Mouse (Mus musculus) CD4-positive, CD25-positive, alpha-beta regulatory T cell, adult 2 months (primary cell): ENCODE results near the gene Ttyh2.
A peak's percentile ranks its signal among the peaks of the same experiment; 100 is the strongest.

ENCODE experiments used
- DNase-seq: peaks from one replicate; pipeline ENCODE4 v3.0.0-alpha.2; 2012; ENCODE audit warnings: low read depth, low spot score

The Ttyh2 gene

GRCm38 (mm10) chr11:114711393-114711792 is 36.2 kb downstream of the Ttyh2 start:
- no peak for DNase-seq

- no peak for DNase-seq
These were observed 36.6 kb downstream of the Ttyh2 start for GRCm38 (mm10) chr11:114711861-114712260.

GRCm38 (mm10) chr11:114714526-114714925 is 39.3 kb downstream of the Ttyh2 start:
- no peak for DNase-seq

DNA sequence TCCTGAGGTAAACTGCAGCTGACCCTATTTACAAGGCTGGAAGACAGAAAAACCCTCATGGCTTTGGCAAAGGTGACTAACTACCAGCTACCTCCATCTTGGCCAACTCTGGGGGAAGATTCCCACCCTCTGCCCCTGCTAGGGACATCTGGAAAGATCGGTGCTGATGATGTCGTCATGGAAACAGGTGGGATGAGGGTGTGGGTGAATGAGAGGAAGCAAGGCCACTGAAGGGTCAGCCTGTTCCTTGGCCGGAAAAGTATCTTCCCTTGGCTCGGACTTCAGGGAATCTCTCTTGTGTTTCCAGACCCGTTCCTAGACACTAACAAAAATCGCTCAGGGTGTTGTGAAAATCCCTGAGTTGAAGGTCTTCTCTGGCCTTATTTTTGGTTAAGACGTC is 40.3 kb downstream of the Ttyh2 start:
- DNase-seq, result no peak

DNA sequence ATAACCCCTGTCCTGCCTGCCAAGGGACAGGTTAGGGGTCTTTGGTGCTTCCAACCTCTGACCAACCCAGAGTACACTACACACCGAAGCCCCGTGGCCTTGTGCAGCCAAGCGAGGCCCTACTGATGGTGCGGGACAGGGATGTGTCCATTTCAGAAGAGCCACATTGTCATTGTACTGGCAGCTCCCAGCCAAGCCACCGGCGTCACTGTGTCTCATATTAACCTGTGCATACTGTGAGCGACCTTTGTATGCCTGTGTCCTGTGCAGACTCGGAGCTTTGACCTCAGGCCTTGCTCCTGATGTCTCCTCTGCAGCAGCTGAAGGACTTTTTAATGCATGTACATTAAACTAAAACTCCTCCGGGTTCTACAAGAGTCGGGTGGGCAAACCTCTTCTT is 45.3 kb downstream of the Ttyh2 start:
- DNase-seq, result no peak

DNA sequence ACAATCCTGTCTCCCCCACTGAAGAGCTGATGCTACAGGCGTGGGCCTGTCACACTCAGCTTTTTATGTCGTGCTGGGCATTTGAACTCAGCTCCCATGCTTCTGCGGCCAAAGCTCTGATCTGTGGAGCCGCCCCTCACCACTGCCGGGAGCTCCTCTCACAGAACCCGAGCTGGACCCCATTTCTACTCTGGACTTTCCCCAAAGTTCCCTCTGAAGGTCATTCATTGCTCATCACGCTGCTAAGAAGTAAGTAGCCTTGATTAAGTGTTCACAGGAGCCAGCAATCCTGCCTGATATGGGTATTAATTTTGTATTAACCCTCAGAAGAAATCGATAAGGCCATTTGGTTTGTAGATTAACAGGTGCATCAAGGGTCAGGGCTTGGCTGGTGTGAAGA is 47.2 kb downstream of the Ttyh2 start:
- no peak for DNase-seq

GRCm38 (mm10) chr11:114723030-114723429 is 47.8 kb downstream of the Ttyh2 start:
- DNase-seq, result no peak

DNA sequence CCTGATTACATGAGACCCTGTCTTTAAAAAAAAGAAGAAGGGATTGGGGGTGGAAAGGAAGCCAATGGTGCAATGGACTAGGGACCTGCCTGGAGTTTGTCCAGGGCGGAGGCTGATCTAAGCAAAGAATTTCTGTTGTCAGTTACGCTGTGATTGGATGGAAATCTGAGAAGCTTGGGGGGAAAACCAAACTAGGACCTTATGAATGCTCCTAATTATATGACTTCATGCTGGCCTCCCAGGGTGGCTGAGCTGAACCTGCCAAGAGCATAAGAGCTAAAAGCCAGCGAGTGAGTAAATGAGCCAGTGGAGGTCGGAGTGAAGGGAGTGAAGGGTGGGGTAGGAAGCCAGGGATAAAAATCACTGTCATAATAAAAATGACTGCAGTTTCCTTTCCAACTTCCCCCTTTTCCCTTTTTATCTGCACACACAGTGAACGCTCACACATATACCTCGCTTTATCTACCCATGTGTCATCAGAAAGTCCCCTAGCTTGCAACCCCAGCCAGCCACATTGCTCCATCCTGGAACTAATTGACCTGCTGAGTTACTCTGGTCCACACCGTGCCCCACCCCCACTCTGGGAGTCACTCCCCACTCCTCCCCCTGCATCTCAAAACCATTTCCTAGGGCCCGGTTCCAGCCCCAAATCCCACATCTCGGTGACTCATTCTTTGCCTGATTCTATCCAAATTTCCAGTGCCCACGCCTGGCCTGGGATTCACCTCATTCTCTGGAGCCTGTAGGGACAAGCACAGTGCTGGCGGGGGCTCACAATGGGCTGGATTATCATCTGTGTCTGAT is 49.8 kb downstream of the Ttyh2 start:
- no peak for DNase-seq

- peak; percentile 23 for DNase-seq
These were observed 52.0 kb downstream of the Ttyh2 start, which contains the start of gene Dnaic2 for GRCm38 (mm10) chr11:114726965-114727825. Gene Dnaic2, plus strand, starts transcription at chr11:114727408.

DNA sequence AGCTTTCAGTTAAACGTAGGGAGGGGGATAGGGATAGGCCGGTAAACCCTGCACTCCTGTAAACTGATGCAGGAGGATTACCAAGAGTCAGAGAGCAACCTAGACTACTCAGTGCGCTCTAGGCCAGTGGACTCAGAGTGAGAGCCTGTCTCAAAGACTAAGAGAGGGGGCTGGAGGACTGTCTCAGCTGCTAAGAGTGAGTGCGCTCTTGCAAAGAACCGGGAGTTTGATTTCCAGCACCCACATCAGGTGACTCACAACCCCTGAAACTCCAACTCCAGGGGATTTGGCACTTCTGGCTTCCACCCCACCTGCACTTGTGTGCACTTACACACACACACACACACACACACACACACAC is 52.6 kb downstream of the Ttyh2 start:
- no peak for DNase-seq

DNA sequence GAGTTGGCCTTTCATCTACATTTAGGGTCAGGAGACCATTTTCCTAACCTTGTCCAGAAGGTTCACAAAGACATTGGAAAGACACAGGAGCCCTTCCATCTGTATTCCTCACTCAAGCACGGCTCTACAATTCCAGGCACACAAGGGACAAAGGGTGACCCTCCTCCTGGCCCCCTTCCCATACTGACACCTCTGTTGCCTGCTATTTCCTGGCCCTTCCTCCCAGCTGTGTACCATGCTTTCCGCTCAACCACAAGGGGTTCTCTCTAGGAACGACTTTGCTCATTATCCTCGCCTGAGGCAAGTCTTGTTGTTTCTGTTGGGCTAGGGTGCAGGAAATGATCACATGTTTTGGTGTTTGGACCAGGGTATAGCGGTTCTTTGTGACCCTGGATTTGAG is 53.1 kb downstream of the Ttyh2 start:
- no peak for DNase-seq

DNA sequence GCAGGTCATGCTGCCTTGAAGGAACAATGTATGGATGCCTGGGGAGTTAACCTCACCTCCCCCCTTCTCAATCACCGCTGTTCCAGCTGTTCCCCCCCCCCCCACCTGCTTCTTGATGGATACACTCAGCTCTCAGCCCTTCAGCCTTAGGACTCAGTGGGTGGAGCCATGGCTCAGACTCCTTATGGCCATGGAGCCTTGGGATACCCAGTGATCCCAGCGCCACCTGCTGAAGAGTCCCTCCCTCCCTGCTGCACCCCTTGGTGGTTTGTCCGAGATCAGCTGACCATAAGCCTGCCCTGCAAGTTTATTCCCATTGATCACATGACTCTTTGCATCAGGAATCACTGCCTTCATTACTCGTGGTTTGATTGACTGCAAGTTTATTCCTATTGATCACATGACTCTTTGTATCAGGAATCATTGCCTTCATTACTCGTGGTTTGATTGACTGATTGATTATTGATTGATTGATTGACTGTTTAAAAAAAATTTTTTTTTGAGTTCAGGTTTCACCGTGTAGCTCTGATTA is 54.7 kb downstream of the Ttyh2 start:
- DNase-seq, result no peak

GRCm38 (mm10) chr11:114731711-114732110 is 56.5 kb downstream of the Ttyh2 start:
- no peak for DNase-seq

GRCm38 (mm10) chr11:114732890-114733289 is 57.7 kb downstream of the Ttyh2 start:
- no peak for DNase-seq

- DNase-seq, result no peak
These were observed 60.9 kb downstream of the Ttyh2 start for GRCm38 (mm10) chr11:114736111-114736510.

GRCm38 (mm10) chr11:114736913-114737624 is 61.8 kb downstream of the Ttyh2 start:
- peak; percentile 48 for DNase-seq

- no peak for DNase-seq
These were observed 65.4 kb downstream of the Ttyh2 start for GRCm38 (mm10) chr11:114740598-114740997.

DNA sequence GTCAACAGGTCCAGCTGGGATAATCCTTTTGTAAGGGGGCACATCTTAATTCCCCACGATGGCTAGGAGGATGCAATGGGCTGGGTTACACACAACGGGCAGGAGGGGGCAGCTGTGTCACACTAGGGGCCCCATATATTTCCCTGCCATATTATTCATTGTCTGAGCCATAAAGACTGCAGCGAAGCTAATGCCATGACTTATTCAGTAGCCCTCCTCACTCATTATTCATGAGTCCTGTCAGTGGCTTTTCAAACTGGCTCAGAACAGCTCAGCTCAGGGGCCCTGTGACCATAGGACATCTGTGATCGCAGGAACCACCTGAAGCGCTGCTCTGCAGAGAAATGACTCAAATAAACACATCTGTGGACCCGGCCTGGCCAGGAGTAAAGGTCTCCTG is 66.2 kb downstream of the Ttyh2 start:
- DNase-seq, result no peak

DNA sequence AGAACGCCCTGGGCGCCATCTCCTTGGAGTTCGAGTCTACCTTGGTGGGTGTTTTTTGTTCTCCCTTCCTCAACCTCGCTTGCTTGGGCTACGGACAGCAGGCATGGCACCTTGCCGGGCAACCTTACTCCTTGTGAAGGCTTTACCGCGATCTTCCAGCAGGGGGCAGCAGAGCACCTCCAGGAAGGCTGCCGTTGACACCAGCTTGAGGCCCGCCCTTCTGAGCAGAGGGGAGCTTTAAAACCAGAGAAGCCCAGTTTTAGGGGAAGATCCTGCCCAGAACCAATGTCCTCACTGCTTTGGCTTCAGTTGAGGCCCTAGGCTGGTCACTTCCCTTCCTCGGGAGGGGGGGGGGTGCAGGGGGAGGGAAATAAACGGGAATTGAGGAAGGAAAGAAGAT is 69.9 kb downstream of the Ttyh2 start:
- DNase-seq, result peak; percentile 90

DNA sequence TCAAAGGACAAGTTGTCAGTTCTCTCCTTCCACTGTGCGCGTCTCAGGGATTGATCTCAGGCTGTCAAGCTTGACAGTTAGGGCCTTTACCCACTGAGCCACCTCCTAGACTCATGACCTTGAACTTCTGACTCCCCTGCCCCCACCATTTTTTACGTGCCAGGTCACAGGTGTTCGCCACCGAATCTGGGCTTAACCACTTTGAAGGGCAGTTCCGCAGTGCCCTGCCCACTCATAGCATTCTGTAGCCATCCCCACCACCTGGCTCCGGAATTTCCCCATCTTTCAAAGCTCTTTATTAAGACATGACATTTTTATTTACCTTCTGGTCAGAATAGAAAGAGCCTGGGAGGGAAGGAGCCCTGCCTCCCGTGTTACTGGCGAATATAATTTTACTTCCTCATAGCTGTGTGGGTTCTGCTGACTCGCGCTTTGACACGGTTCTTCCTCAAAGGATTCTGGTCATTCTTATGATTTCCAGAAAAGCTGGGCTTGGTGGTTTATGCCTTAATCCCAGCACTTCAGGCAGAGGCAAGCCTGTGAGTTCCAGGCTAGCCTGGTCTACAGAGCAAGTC is 72.4 kb downstream of the Ttyh2 start:
- no peak for DNase-seq
